Mouse (Mus musculus): Measurements from ENCODE around the gene Adamts4. TPM values are rescaled to one million over a fixed set of nuclear protein-coding genes. Genes with fewer than 3 reads are reported as not detected.

Gene Adamts4
- total and polyA plus RNA-seq, 3 experiments = 0.04 to 0.25 (median 0.09) TPM

- no peak overlapping the region for H3K27ac ChIP-seq (ENCODE audit: insufficient read depth, low read depth)
- no peak overlapping the region for H3K4me2 ChIP-seq (ENCODE audit: insufficient read depth, low read depth, poor library complexity, severe bottlenecking)
- dilution Hi-C loops (cut with MboI; ENCODE audit: extremely low pct_ligation_motif_present, extremely low pct_unique_long_range_greater_than_20kb, low sequenced_read_pairs) (no loop called here), in situ Hi-C loops (cut with MboI; ENCODE audit: low pct_ligation_motif_present, low pct_unique_long_range_greater_than_20kb, low sequenced_read_pairs) (no loop called here)
- no peaks in the 10 kb centered on the region for H3K36me3 ChIP-seq (replicated peaks in 1 of 2; ENCODE audit: control insufficient read depth in 1 of 2, insufficient read depth in 1 of 2, low read length in 1 of 2)
- no peaks in the 10 kb centered on the region for H3K9me3 ChIP-seq (replicated peaks; ENCODE audit: low read length)
- no peak for DNase-seq (ENCODE audit: extremely low read depth)
- 0 out of 4 replicates have a peak, but pooled peaks cover 0 to 5% of the 10 kb centered on the region in 2 experiments for H3K4me1 ChIP-seq (ENCODE audit: control insufficient read depth in 1 of 2, insufficient read depth in 2 of 2)
- H3K79me2 ChIP-seq (replicated peaks; ENCODE audit: control insufficient read depth, extremely low read depth, insufficient read depth, poor library complexity, severe bottlenecking) = no peaks in the 10 kb centered on the region
- peaks cover 36% of the 10 kb centered on the region for H3K27me3 ChIP-seq (replicated peaks)
- H3K4me3 ChIP-seq (replicated peaks in 1 of 3; ENCODE audit: low read depth in 2 of 3, low read length in 2 of 3, poor library complexity in 1 of 3) = no peak overlapping the region
- TF ChIP-seq CTCF (conservative IDR thresholded peaks at IDR 0.05 in 1 of 2, IDR thresholded peaks at IDR 0.05 in 1 of 2; ENCODE audit: low read depth in 2 of 2, low read length in 2 of 2) (peak in 1 of 2 experiments; percentile 46; a peak in 2 of 4 replicates), CHD2 (IDR thresholded peaks at IDR 0.05; ENCODE audit: low read length) (no peak)
- no peak overlapping the region for H3K9ac ChIP-seq (ENCODE audit: insufficient read depth, low read depth)
Measured at GRCm38 (mm10) chr1:171263666-171264461, 13.6 kb downstream of the Adamts4 start.

GRCm38 (mm10) chr1:171265971-171266744, 15.9 kb downstream of the Adamts4 start:
- H3K27ac ChIP-seq (ENCODE audit: insufficient read depth, low read depth) = no peak overlapping the region
- peak overlapping the region; percentile 35 for H3K4me2 ChIP-seq (ENCODE audit: insufficient read depth, low read depth, poor library complexity, severe bottlenecking)
- no peaks in the 10 kb centered on the region for H3K36me3 ChIP-seq (replicated peaks in 1 of 2; ENCODE audit: control insufficient read depth in 1 of 2, insufficient read depth in 1 of 2, low read length in 1 of 2)
- no peak for DNase-seq (ENCODE audit: extremely low read depth)
- H3K79me2 ChIP-seq (replicated peaks; ENCODE audit: control insufficient read depth, extremely low read depth, insufficient read depth, poor library complexity, severe bottlenecking) = no peaks in the 10 kb centered on the region
- dilution Hi-C loops (cut with MboI; ENCODE audit: extremely low pct_ligation_motif_present, extremely low pct_unique_long_range_greater_than_20kb, low sequenced_read_pairs) = no loop called here
- no peaks in the 10 kb centered on the region for H3K9me3 ChIP-seq (replicated peaks; ENCODE audit: low read length)
- no peak overlapping the region for H3K4me3 ChIP-seq (replicated peaks in 1 of 3; ENCODE audit: low read depth in 2 of 3, low read length in 2 of 3, poor library complexity in 1 of 3)
- in situ Hi-C loops (cut with MboI; ENCODE audit: low pct_ligation_motif_present, low pct_unique_long_range_greater_than_20kb, low sequenced_read_pairs) = no loop called here
- TF ChIP-seq KAT2A (IDR thresholded peaks at IDR 0.05; ENCODE audit: insufficient replicate concordance, low read length) = no peak
- TF ChIP-seq USF2 (conservative IDR thresholded peaks at IDR 0.05; ENCODE audit: low read depth, low read length) = no peak
- no peak for TF ChIP-seq MYC (IDR thresholded peaks at IDR 0.05; ENCODE audit: low read depth, low read length)
- TF ChIP-seq ZKSCAN1 (IDR thresholded peaks at IDR 0.05; ENCODE audit: borderline replicate concordance, low read depth, low read length) = no peak
- no peak for TF ChIP-seq CTCF (conservative IDR thresholded peaks at IDR 0.05 in 1 of 2, IDR thresholded peaks at IDR 0.05 in 1 of 2; ENCODE audit: low read depth in 2 of 2, low read length in 2 of 2)
- TF ChIP-seq E2F4 (IDR thresholded peaks at IDR 0.05; ENCODE audit: insufficient replicate concordance, low read depth, low read length) = no peak
- no peak for TF ChIP-seq UBTF (IDR thresholded peaks at IDR 0.05; ENCODE audit: low read depth, low read length)
- no peak for TF ChIP-seq POLR2AphosphoS2 (IDR thresholded peaks at IDR 0.05; ENCODE audit: low read depth, low read length)
- TF ChIP-seq RAD21 (IDR thresholded peaks at IDR 0.05; ENCODE audit: low read depth, low read length) = no peak
- TF ChIP-seq SIN3A (IDR thresholded peaks at IDR 0.05; ENCODE audit: low read length) = no peak
- TF ChIP-seq USF1 (IDR thresholded peaks at IDR 0.05; ENCODE audit: low read depth, low read length) = no peak
- TF ChIP-seq NRF1 (IDR thresholded peaks at IDR 0.05; ENCODE audit: low read depth, low read length) = no peak
- no peak for TF ChIP-seq ZMIZ1 (IDR thresholded peaks at IDR 0.05; ENCODE audit: low read depth, low read length)
- no peak for TF ChIP-seq HCFC1 (IDR thresholded peaks at IDR 0.05; ENCODE audit: low read depth, low read length)
- no peak for TF ChIP-seq IRF4 (IDR thresholded peaks at IDR 0.05; ENCODE audit: low read depth, low read length)
- TF ChIP-seq SMC3 (IDR thresholded peaks at IDR 0.05; ENCODE audit: low read depth, low read length) = no peak
- TF ChIP-seq MXI1 (IDR thresholded peaks at IDR 0.05; ENCODE audit: low read depth, low read length) = no peak
- no peak for TF ChIP-seq MEF2A (IDR thresholded peaks at IDR 0.05; ENCODE audit: borderline replicate concordance, low read depth, low read length)
- H3K9ac ChIP-seq (ENCODE audit: insufficient read depth, low read depth) = no peak overlapping the region
- H3K4me1 ChIP-seq (ENCODE audit: control insufficient read depth in 1 of 2, insufficient read depth in 2 of 2) = peaks cover 0 to 11% of the 10 kb centered on the region in 2 experiments; a peak in 2 of 4 replicates
- peaks cover 15% of the 10 kb centered on the region for H3K27me3 ChIP-seq (replicated peaks)
